Mouse (Mus musculus) mammary gland, adult 2 months (tissue): ENCODE data around the gene Apoc4. TPM values are rescaled to one million over a fixed set of nuclear protein-coding genes. Genes with fewer than 3 reads are reported as not detected.

ENCODE experiments used
- polyA plus RNA-seq: library from polyadenylated mRNA; depleted of rRNA; stranded (reverse); fragments of >200 nt; gene quantifications from 2 replicates; pipeline ENCODE4 v1.2.3, GENCODE M21; 2012; ENCODE audit warnings: low replicate concordance; rRNA removed

Gene Apoc4
- polyA plus RNA-seq, result 21.1 TPM in 1 of 2 replicates, not detected in the other

GRCm38 (mm10) chr7:19681202-19681694, at the start of gene Apoc4, which contains the start of gene Gm44805:
Gene Apoc4 (minus strand): TSS chr7:19681479.
Gene Gm44805 (minus strand): TSS chr7:19681423.

GRCm38 (mm10) chr7:19715239-19716054, 34.2 kb upstream of the Apoc4 start, which contains the start of gene Tomm40:
Gene Tomm40 (minus strand): TSS chr7:19715438.

GRCm38 (mm10) chr7:19698907-19699826, 17.9 kb upstream of the Apoc4 start, which contains the start of gene Apoe:
Gene Apoe (minus strand): TSS chr7:19699188.

GRCm38 (mm10) chr7:19691873-19692865, 10.9 kb upstream of the Apoc4 start, which contains the start of gene Apoc1:
Gene Apoc1 (minus strand): TSS chr7:19692660.

GRCm38 (mm10) chr7:19677872-19678271, 3.4 kb downstream of the Apoc4 start, which contains the start of gene Apoc2:
Gene Apoc2 (minus strand): TSS chr7:19677941.

GRCm38 (mm10) chr7:19664955-19665841, 16.1 kb downstream of the Apoc4 start, which contains the start of gene Clptm1:
Gene Clptm1 (minus strand): TSS chr7:19665033.

GRCm38 (mm10) chr7:19629361-19629734, 51.9 kb downstream of the Apoc4 start, which contains the start of gene Relb:
Gene Relb (minus strand): TSS chr7:19629438.

Other genes with a start within 250 kb of the Apoc4 start
- 12.6 and 42.6 TPM in 2 replicates for gene Mark4, start 222.7 kb downstream of the Apoc4 start, polyA plus RNA-seq
- 6.3 and 7.4 TPM in 2 replicates for gene Exoc3l2, start 218.1 kb downstream of the Apoc4 start, polyA plus RNA-seq
- gene Bloc1s3, start 173.1 kb downstream of the Apoc4 start, polyA plus RNA-seq, result 9.1 and 17.1 TPM in 2 replicates
- 73.4 and 149 TPM in 2 replicates for gene Trappc6a, start 173.1 kb downstream of the Apoc4 start, polyA plus RNA-seq
- gene Nkpd1, start 163.6 kb downstream of the Apoc4 start, polyA plus RNA-seq, result 1.9 and 3.3 TPM in 2 replicates
- 75.3 and 137 TPM in 2 replicates for gene Ppp1r37, start 118.4 kb downstream of the Apoc4 start, polyA plus RNA-seq
- gene Zfp296, start 104.2 kb downstream of the Apoc4 start, polyA plus RNA-seq, result 6.8 and 16.7 TPM in 2 replicates
- 138 and 192 TPM in 2 replicates for gene Gemin7, start 103.9 kb downstream of the Apoc4 start, polyA plus RNA-seq
- 68.1 and 244 TPM in 2 replicates for gene Clasrp, start 77.0 kb downstream of the Apoc4 start, polyA plus RNA-seq
- 40.8 and 101 TPM in 2 replicates for gene Relb, start 52.0 kb downstream of the Apoc4 start, polyA plus RNA-seq
- 125 and 164 TPM in 2 replicates for gene Clptm1, start 16.4 kb downstream of the Apoc4 start, polyA plus RNA-seq
- gene Apoc2, start 3.5 kb downstream of the Apoc4 start, polyA plus RNA-seq, result 1.9 and 2.9 TPM in 2 replicates
- gene Gm44805, start 56 bp downstream of the Apoc4 start, polyA plus RNA-seq, result 1.0 TPM in 1 of 2 replicates, not detected in the other
- 50.4 and 58.9 TPM in 2 replicates for gene Apoc1, start 11.2 kb upstream of the Apoc4 start, polyA plus RNA-seq
- 2,055 and 4,405 TPM in 2 replicates for gene Apoe, start 17.7 kb upstream of the Apoc4 start, polyA plus RNA-seq
- 62.0 and 84.9 TPM in 2 replicates for gene Tomm40, start 34.0 kb upstream of the Apoc4 start, polyA plus RNA-seq
- 45.9 and 65.6 TPM in 2 replicates for gene Nectin2, start 69.0 kb upstream of the Apoc4 start, polyA plus RNA-seq
- 135 and 154 TPM in 2 replicates for gene Bcam, start 89.5 kb upstream of the Apoc4 start, polyA plus RNA-seq
- gene Cblc, start 115.3 kb upstream of the Apoc4 start, polyA plus RNA-seq, result 19.9 and 20.6 TPM in 2 replicates
- gene Bcl3, start 141.3 kb upstream of the Apoc4 start, polyA plus RNA-seq, result 75.0 and 218 TPM in 2 replicates
- 0.88 and 1.4 TPM in 2 replicates for gene Gm19345, start 170.5 kb upstream of the Apoc4 start, polyA plus RNA-seq
- gene Ceacam16, start 179.8 kb upstream of the Apoc4 start, polyA plus RNA-seq, result 1.6 and 5.1 TPM in 2 replicates
- 0.12 and 0.65 TPM in 2 replicates for gene Ceacam19, start 206.5 kb upstream of the Apoc4 start, polyA plus RNA-seq
- gene Pvr, start 239.7 kb upstream of the Apoc4 start, polyA plus RNA-seq, result 12.9 and 18.0 TPM in 2 replicates